Mouse (Mus musculus): ENCODE measurements around the gene Capn11. TPM values are rescaled to one million over a fixed set of nuclear protein-coding genes. Genes with fewer than 3 reads are reported as not detected.
A peak's percentile ranks its signal among the peaks of the same experiment; 100 is the strongest.

Gene Capn11
- polyA plus RNA-seq, 1 experiment from 2014 or later = 0.95 TPM

DNA sequence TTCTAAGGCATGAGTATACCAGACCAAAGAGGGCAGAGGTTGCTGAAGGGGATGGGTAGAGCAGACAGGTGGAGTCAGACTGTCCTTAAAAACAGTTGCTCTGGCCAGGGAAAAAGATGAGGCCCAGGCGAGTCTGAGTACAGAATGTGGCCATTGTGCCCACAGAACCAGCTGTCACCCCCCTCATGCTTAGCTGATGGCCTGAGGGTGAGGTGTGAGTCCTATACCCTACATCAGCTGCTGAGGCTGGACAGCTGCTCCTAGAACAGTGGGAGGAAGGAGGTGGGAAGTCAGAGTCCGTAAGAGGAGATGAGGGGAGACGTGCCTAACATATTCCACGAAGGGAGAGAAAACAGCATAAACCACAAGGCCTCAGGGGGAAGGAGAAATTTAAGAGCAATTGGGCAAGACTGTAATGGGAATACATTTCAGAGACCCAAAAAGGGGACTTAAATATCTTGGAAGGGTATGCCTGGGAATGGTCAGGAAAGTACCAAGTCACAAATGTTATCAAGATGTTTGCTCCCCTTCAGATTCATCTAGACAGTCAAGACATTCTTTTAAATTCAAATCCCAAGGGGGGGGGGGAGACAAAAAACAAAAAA lies 43.0 kb downstream of the Capn11 start:
- Histone ChIP-seq H3K27ac (no peak overlapping the region), H3K4me3 (no peak overlapping the region), H3K36me3 (no peaks in the 10 kb centered on the region), H3K27me3 (ENCODE audit: insufficient read depth, poor library complexity, severe bottlenecking) (no peaks in the 10 kb centered on the region), H3K4me1 (peaks cover 21% of the 10 kb centered on the region), H3K9me3 (no peaks in the 10 kb centered on the region)
- no peak for DNase-seq (ENCODE audit: low spot score)
- 62% methylated on average over 4 of the region's 4 CpGs for WGBS

DNA sequence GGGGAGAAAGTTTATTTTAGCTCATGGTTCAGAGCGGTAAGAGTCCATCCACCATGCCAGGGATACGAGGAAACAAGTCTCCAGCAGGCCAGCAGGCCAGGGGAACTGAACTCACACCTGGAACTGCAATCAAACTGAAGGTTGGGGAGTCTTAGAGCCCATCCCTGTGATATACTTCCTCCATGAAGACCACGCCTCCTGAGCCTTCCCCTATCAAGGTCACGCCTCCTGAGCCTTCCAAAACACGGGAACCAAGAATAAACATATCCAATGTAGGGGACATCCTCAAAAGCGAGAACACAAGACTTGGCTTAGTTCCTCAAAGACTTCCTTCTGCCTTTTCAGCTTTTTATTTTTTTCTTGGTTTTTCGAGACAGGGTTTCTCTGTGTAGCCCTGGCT lies 46.2 kb downstream of the Capn11 start:
- H3K9me3 ChIP-seq = no peaks in the 10 kb centered on the region
- no peaks in the 10 kb centered on the region for H3K27me3 ChIP-seq (ENCODE audit: insufficient read depth, poor library complexity, severe bottlenecking)
- H3K4me3 ChIP-seq = no peak overlapping the region
- H3K4me1 ChIP-seq = peaks cover 17% of the 10 kb centered on the region
- WGBS = 85% methylated on average over 7 of the region's 7 CpGs
- H3K36me3 ChIP-seq = no peaks in the 10 kb centered on the region
- H3K27ac ChIP-seq = no peak overlapping the region; the same call in 1 of the 2 replicates
- DNase-seq (ENCODE audit: low spot score) = no peak

DNA sequence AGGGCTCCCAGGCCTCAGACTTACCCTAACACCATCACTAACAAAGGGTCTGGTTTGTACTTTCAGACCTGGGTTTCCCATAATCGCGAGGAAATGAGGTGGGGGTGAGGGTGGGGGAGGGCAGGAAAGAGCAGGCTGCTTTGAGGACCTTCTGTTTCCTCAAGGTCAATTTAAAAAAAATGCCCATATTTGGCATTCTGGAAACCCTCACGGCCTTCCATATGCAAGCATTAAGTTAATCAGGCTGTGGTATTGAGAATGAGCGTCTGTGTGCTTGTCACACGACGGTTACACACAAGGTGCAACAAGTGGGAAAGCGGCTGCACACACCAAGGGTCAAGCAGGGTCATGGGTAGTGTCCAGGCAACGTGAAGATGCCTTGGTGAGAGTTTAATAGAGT lies 47.1 kb downstream of the Capn11 start:
- H3K27me3 ChIP-seq (ENCODE audit: insufficient read depth, poor library complexity, severe bottlenecking) = no peaks in the 10 kb centered on the region
- no peaks in the 10 kb centered on the region for H3K36me3 ChIP-seq
- no peak overlapping the region for H3K27ac ChIP-seq
- H3K4me3 ChIP-seq = no peak overlapping the region
- H3K9me3 ChIP-seq = no peaks in the 10 kb centered on the region
- WGBS = 79% methylated on average over 8 of the region's 8 CpGs
- no peak for DNase-seq (ENCODE audit: low spot score)
- H3K4me1 ChIP-seq = peaks cover 17% of the 10 kb centered on the region

DNA sequence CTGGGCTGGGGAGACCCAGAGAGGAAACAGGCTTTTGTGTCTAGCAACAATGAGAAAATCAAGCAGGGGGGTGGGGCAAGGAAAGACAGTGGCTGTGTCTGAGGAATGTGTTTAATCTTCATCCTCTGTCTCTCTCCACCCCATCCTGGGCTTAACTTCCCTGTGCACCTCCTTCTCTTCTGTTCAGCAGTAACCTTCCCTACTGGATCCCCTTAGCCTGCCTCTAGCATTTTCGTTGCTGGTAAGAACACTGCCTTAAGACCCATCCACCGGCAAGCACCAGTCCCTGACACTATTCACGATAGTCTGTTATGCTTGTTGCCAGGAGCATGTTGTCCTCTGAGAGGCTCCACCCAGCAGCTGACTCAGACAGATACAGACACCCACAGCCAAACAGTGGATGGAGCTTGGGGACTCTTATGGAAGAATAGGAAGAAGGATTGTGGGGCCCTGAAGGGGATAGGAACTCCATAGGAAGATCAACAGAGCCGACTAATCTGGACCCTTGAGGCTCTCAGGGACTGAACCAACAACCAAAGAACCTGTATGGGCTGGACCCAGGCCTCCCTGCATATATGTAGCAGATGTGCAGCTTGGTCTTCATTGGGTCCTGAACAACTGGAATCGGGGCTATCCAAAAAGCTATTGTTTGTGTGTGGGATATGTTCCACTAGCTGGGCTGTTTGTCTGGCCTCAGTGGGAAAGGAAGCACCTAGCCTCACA lies 48.8 kb downstream of the Capn11 start:
- H3K9me3 ChIP-seq = no peaks in the 10 kb centered on the region
- peak overlapping the region; percentile 24; the same call in 1 of the 2 replicates for H3K4me3 ChIP-seq
- 29% methylated on average over 5 of the region's 5 CpGs for WGBS
- H3K27ac ChIP-seq = peak overlapping the region; percentile 71
- peaks cover 17% of the 10 kb centered on the region for H3K4me1 ChIP-seq
- no peaks in the 10 kb centered on the region for H3K27me3 ChIP-seq (ENCODE audit: insufficient read depth, poor library complexity, severe bottlenecking)
- no peak for DNase-seq (ENCODE audit: low spot score)
- no peaks in the 10 kb centered on the region for H3K36me3 ChIP-seq

DNA sequence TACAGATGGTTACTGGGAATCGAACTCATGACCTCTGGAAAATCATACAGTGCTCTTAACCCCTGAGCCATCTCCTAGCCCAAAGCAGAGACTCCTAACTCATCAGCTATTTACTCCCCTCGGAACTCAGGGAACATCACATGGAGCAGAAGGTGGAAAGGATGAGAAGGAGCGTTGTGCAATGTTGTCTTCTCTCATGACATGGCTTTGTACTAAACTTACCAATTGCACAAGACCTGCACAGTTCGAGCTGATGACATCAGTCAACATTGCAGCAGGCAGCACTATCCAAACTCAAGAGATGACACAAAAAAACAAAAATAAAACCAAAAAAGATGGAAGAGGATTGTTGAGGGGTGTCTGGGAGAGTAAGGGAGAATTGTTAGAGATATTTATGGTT lies 50.7 kb downstream of the Capn11 start:
- Histone ChIP-seq H3K9me3 (no peaks in the 10 kb centered on the region), H3K27me3 (ENCODE audit: insufficient read depth, poor library complexity, severe bottlenecking) (no peaks in the 10 kb centered on the region), H3K36me3 (no peaks in the 10 kb centered on the region), H3K4me3 (no peak overlapping the region), H3K4me1 (peaks cover 17% of the 10 kb centered on the region), H3K27ac (no peak overlapping the region)
- DNase-seq (ENCODE audit: low spot score) = no peak
- WGBS = 90% methylated on average over 4 of the region's 4 CpGs

DNA sequence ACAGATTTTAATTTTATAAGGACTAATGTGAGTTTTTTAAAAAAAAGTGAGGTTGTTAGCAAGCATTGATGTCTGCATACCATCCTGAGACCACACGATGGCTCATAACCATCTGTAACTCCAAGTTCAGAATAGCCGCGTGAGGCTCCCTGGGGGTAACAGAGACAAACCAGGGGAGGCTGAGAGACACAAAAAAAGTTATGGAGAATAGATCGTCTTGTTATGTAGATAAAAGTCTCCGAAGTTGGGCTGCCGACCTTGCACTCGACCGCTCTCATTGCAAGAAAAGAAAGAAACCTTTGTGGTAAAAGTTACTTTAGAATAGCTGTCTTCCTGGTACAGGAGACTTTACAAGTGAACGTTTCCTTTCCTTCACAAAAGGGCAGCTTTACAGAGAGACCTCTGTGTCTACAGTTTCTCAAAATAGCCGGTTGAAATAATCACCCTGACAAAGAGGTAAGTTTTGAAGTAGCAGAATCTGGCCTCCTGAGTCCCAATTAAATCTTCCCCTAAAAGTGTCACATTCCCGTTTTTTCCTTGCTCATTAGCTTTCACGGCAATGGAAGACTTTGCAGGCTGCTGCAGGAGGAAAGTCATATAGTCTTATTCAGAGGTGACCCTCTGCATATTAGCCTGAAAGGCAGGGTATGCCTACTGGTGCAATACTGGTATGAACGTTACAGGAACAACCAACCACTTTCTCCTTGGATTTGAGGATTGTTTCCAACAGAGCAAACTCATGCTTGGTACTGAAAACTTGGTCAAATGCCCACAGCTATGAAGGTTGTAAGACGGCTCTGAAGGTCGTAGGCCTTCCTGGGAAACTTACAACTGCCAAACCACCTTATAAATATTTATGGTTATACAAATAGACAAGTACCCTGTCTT lies 51.9 kb downstream of the Capn11 start:
- no peaks in the 10 kb centered on the region for H3K9me3 ChIP-seq
- peaks cover 17% of the 10 kb centered on the region for H3K4me1 ChIP-seq
- WGBS = 84% methylated on average over 15 of the region's 15 CpGs
- no peaks in the 10 kb centered on the region for H3K36me3 ChIP-seq
- no peak overlapping the region for H3K27ac ChIP-seq
- H3K4me3 ChIP-seq = no peak overlapping the region
- peaks cover 3% of the 10 kb centered on the region; the same call in 1 of the 2 replicates for H3K27me3 ChIP-seq (ENCODE audit: insufficient read depth, poor library complexity, severe bottlenecking)
- DNase-seq (ENCODE audit: low spot score) = no peak

DNA sequence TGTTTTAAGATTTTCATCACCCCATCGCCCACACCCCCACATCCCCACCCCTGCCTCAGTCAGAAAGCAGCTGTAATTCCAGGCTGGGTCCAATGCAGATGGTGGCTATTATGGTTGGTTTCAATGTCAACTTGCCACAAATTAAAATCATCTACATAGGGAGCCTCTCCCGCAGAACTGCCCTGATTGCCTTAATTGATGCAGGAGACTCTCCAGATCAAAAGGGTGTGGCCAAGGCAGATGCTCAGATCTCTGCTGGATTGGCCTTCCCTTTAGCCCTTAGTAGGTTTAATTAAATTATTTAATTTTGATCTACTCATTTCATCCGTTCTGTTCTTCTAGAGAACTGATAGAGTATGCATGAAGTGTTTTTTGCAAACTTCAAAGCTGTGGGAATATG lies 56.1 kb downstream of the Capn11 start:
- DNase-seq (ENCODE audit: low spot score) = no peak
- 88% methylated on average over 3 of the region's 3 CpGs for WGBS

DNA sequence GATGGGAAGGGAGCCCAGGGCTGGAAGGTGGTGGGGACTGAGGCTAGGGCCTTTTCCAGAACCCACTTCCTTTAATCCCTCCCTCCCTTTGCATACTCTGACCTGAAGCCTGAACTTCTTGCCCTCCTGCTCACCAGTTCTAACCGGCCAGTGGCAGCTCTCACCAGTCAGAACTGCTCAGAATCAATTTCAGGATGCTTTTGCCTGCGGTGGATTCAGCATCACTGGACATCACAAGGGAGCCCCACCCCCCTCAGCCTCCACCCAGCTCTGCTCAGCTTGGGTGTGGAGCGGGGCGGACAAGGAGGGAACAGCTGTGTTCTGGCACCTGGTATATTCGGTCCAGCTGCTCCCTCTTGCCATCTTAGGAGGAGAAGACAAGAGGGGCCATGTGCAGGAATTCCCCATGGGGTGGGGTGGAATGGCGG lies 57.2 kb downstream of the Capn11 start, which contains the start of gene Mymx:
Gene Mymx (minus strand): TSS at position 226 of the 428 bp plus-strand sequence.
- no peak for DNase-seq (ENCODE audit: low spot score)
- Histone ChIP-seq H3K36me3 (no peaks in the 10 kb centered on the region), H3K27ac (peak within 1 kb of the TSS; percentile 87), H3K4me1 (peaks cover 42% of the 10 kb centered on the region), H3K4me3 (peak within 1 kb of the TSS; percentile 41), H3K9me3 (no peaks in the 10 kb centered on the region), H3K27me3 (ENCODE audit: insufficient read depth, poor library complexity, severe bottlenecking) (peaks cover 28% of the 10 kb centered on the region)
- WGBS = 35% methylated on average over 6 of the region's 6 CpGs

More for the DNA sequence above, 56.1 kb downstream of the Capn11 start:
- Histone ChIP-seq H3K9me3 (no peaks in the 10 kb centered on the region), H3K27me3 (ENCODE audit: insufficient read depth, poor library complexity, severe bottlenecking) (peaks cover 27% of the 10 kb centered on the region), H3K4me3 (no peak overlapping the region), H3K27ac (no peak overlapping the region), H3K36me3 (no peaks in the 10 kb centered on the region), H3K4me1 (peaks cover 33% of the 10 kb centered on the region)

DNA sequence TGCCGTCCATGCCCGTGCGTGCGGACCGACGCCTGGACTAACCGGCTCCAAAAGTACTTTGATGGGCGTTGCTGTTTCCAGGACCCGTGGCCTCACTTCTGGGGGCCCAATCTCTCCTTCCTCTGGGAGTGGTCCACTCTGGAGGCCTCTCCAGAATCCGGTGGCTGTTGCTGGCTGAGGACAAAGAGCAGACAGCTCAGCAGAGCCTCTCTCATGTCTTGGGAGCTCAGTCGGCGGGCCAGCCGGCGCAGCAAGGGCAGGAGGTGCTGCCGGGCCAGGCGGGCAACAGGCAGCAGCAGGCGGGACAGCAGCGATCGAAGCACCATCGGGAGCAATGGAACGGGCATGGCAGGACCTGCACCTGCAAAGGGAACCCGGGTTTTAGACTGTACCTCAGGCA lies 57.8 kb downstream of the Capn11 start:
- 5% methylated on average over 22 of the region's 22 CpGs for WGBS
- Histone ChIP-seq H3K36me3 (no peaks in the 10 kb centered on the region), H3K27me3 (ENCODE audit: insufficient read depth, poor library complexity, severe bottlenecking) (peaks cover 34% of the 10 kb centered on the region), H3K27ac (peak overlapping the region; percentile 87), H3K4me3 (peak overlapping the region; percentile 41), H3K4me1 (peaks cover 48% of the 10 kb centered on the region), H3K9me3 (no peaks in the 10 kb centered on the region)
- no peak for DNase-seq (ENCODE audit: low spot score)

DNA sequence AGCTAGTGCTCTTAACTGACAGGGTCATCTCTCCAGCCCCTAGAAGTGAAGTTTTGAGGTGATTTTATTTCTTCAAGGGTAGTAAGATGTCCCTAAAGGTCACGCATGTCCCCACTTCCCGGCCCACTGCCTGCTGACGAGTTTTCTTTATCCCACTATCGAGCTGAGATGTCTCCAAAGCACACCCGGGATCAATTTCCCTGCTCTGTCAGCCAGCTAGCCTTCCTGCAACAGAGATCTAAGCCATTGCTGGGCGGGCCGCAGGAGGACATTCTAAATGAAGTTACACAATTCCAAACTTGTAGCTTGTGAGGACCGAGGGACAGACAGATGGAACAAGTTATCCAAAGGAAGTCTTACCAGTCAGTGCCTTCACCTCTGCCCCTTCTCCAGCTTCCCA lies 58.9 kb downstream of the Capn11 start:
- H3K36me3 ChIP-seq = no peaks in the 10 kb centered on the region
- 57% methylated on average over 8 of the region's 8 CpGs for WGBS
- peaks cover 44% of the 10 kb centered on the region for H3K27me3 ChIP-seq (ENCODE audit: insufficient read depth, poor library complexity, severe bottlenecking)
- 0 out of 2 replicates have a peak overlapping the region, but pooled peaks have one; percentile 61 for H3K4me3 ChIP-seq
- peak overlapping the region; percentile 87; the same call in 1 of the 2 replicates for H3K27ac ChIP-seq
- peaks cover 58% of the 10 kb centered on the region for H3K4me1 ChIP-seq
- H3K9me3 ChIP-seq = no peaks in the 10 kb centered on the region
- no peak for DNase-seq (ENCODE audit: low spot score)

DNA sequence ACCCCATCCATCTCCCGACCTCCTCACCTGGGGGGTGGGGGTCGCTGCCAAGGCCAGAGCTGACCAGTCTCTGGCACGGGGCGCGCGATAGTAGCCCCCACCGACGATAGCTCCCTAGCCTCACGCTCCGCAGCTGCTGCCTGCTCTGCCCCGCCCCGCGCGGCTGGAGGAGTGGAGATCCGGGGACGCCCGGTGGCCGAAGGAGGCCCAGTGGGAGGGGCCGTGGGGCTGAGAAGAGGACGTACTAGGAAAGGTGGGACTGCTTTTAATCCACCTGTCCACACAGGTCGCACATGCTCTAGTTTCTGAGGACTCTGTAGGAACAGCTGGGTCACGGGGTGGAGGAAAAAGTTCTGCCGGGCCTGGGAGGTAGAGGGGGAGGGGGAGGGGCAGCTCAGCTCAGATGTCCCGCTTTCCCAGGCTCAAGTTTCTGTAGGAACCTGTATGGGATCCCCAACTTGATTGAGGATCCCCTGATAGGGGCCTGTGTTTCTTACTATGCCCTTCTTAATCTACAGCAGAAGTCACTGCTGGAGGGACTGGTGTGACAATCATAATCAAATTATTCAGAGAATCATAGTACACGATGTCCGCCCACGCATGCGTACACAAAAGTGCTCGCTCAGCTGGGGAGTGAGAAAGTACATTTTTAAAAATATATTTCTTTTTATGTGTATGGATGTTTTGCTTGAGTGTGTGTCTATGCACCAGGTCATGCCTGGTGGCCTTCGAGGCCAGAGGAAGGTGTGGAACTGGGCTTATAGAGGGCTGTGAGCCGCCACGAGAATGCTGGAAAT lies 59.5 kb downstream of the Capn11 start, which contains the start of gene Slc29a1:
Gene Slc29a1 (minus strand): TSS at position 161 of the 797 bp plus-strand sequence.
- peaks cover 49% of the 10 kb centered on the region for H3K27me3 ChIP-seq (ENCODE audit: insufficient read depth, poor library complexity, severe bottlenecking)
- H3K27ac ChIP-seq = peak within 1 kb of the TSS; percentile 87
- H3K4me3 ChIP-seq = peak within 1 kb of the TSS; percentile 61
- H3K4me1 ChIP-seq = peaks cover 65% of the 10 kb centered on the region
- no peaks in the 10 kb centered on the region for H3K9me3 ChIP-seq
- no peaks in the 10 kb centered on the region for H3K36me3 ChIP-seq
- peak; percentile 92 for DNase-seq (ENCODE audit: low spot score)
- WGBS = 17% methylated on average over 32 of the region's 32 CpGs

DNA sequence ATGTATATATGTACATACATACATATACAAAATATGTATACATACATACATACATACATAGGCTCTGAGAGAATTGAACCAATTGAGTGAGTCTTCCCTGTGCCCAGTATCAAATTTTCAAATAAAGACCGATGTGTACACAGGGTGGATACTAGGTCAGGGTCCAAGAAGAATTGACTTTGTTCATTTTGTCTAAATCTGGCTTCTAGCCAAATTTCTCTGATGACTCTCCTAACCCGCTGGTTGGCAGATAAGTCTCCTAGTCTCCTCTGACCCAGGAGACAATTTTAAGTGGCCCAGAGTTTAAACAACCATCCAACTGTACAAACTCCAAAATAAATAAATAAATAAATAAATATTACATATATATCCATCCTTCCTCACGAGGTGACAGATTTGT lies 60.2 kb downstream of the Capn11 start:
- 53% methylated on average over 3 of the region's 3 CpGs for WGBS
- Histone ChIP-seq H3K27ac (peak overlapping the region; percentile 87; the same call in 1 of the 2 replicates), H3K9me3 (no peaks in the 10 kb centered on the region), H3K36me3 (no peaks in the 10 kb centered on the region), H3K27me3 (ENCODE audit: insufficient read depth, poor library complexity, severe bottlenecking) (peaks cover 57% of the 10 kb centered on the region), H3K4me3 (peak overlapping the region; percentile 61), H3K4me1 (peaks cover 72% of the 10 kb centered on the region)
- no peak for DNase-seq (ENCODE audit: low spot score)
